Mouse (Mus musculus) embryonic facial prominence, embryonic 14.5 days (tissue): Measurements from ENCODE around the gene Platr17. TPM values are rescaled to one million over a fixed set of nuclear protein-coding genes. Genes with fewer than 3 reads are reported as not detected.

Source experiments
- ATAC-seq: fragments of 200-750 bp; cut with Nextera tagmentation; 2 replicates; pipeline ENCODE4 v1.8.0; 2017; ENCODE audit warnings: low read depth, moderate number of reproducible peaks, moderate TSS enrichment
- DNase-seq: peaks from one replicate; pipeline ENCODE4 v3.0.0-alpha.2; 2015; ENCODE audit warnings: low spot score
- H3K27ac ChIP-seq: fragments of 300-500 bp; sonication (generic); replicated peaks from 2 replicates; pipeline ENCODE4 v1.5.1; 2014; ENCODE audit warnings: low read depth, mild to moderate bottlenecking, low read length, moderate library complexity
- H3K27me3 ChIP-seq: fragments of 300-500 bp; sonication (generic); replicated peaks from 2 replicates; pipeline ENCODE4 v1.6.1; 2014; ENCODE audit warnings: low read length; ENCODE audit not compliant: control insufficient read depth, insufficient read depth
- H3K36me3 ChIP-seq: fragments of 300-500 bp; sonication (generic); 2 replicates; pipeline ENCODE4 v1.6.1; 2014; ENCODE audit warnings: low read length, mixed read lengths; ENCODE audit not compliant: control insufficient read depth, insufficient read depth
- H3K4me1 ChIP-seq: fragments of 300-500 bp; sonication (generic); 2 replicates; pipeline ENCODE4 v1.6.1; 2014; ENCODE audit warnings: antibody characterized with exemption, low read length; ENCODE audit not compliant: control insufficient read depth, insufficient read depth
- H3K4me2 ChIP-seq: fragments of 300-500 bp; sonication (generic); 2 replicates; pipeline ENCODE4 v1.6.1; 2014; ENCODE audit warnings: low read depth, mild to moderate bottlenecking, low read length, moderate library complexity, mixed read lengths
- H3K4me3 ChIP-seq: fragments of 300-500 bp; sonication (generic); 2 replicates; pipeline ENCODE4 v1.5.1; 2014; ENCODE audit warnings: low read depth, mild to moderate bottlenecking, low read length
- H3K9ac ChIP-seq: fragments of 300-500 bp; sonication (generic); 2 replicates; pipeline ENCODE4 v1.6.1; 2014; ENCODE audit warnings: low read depth, mild to moderate bottlenecking, low read length, moderate library complexity, mixed read lengths
- H3K9me3 ChIP-seq: fragments of 300-500 bp; sonication (generic); 2 replicates; pipeline ENCODE4 v1.6.1; 2016; ENCODE audit warnings: low read length; ENCODE audit not compliant: control insufficient read depth
- WGBS: fragments of 180-500 bp; shearing (Covaris S2); extraction: QIAGEN DNeasy Blood & Tissue Kit; methylation state at CpG from one replicate; pipeline ENCODE4 v1.1.7; 2014; 5-methylcytosine and 5-hydroxymethylcytosine counted together
- polyA plus RNA-seq: library from polyadenylated mRNA; unstranded; fragments of >200 nt; fragmentation: Nextera tagmentation; extraction: Ambion mirVana; gene quantifications from 2 replicates; pipeline ENCODE4 v1.2.1, GENCODE M21; 2014

Gene Platr17
- polyA plus RNA-seq, 1 experiment from 2014 or later: not detected

GRCm38 (mm10) chr17:33909077-33909868 is 4.3 kb downstream of the Platr17 start, which contains the start of gene Daxx:
Gene Daxx, plus strand, starts transcription at chr17:33909414.
- H3K27me3 ChIP-seq: no peaks in the 10 kb centered on the region
- H3K4me3 ChIP-seq: peak within 1 kb of the TSS; percentile 95
- H3K9me3 ChIP-seq: no peaks in the 10 kb centered on the region
- ATAC-seq (peak; percentile 97), DNase-seq (peak; percentile 99)
- peak within 1 kb of the TSS; percentile 92 for H3K27ac ChIP-seq
- H3K9ac ChIP-seq: peak within 1 kb of the TSS; percentile 93
- peaks cover 33% of the 10 kb centered on the region for H3K36me3 ChIP-seq
- peak within 1 kb of the TSS; percentile 97 for H3K4me2 ChIP-seq
- under 1% methylated on average over 46 of the region's 68 CpGs for WGBS
- peaks cover 11% of the 10 kb centered on the region for H3K4me1 ChIP-seq

GRCm38 (mm10) chr17:33909869-33910250 is 4.9 kb downstream of the Platr17 start:
- WGBS: under 1% methylated on average over 14 of the region's 14 CpGs
- peak overlapping the region; percentile 95 for H3K4me3 ChIP-seq
- no peaks in the 10 kb centered on the region for H3K27me3 ChIP-seq
- H3K27ac ChIP-seq: peak overlapping the region; percentile 92
- peaks cover 39% of the 10 kb centered on the region for H3K36me3 ChIP-seq
- peaks cover 13% of the 10 kb centered on the region for H3K4me1 ChIP-seq
- peak overlapping the region; percentile 97 for H3K4me2 ChIP-seq
- DNase-seq: peak; percentile 60
- ATAC-seq: peak; percentile 0; the same call in 1 of the 2 replicates
- no peaks in the 10 kb centered on the region for H3K9me3 ChIP-seq
- H3K9ac ChIP-seq: peak overlapping the region; percentile 93

- H3K27me3 ChIP-seq: no peaks in the 10 kb centered on the region
- H3K4me2 ChIP-seq: peak overlapping the region; percentile 97
- H3K27ac ChIP-seq: peak overlapping the region; percentile 92
- H3K4me1 ChIP-seq: peaks cover 17% of the 10 kb centered on the region
- peaks cover 42% of the 10 kb centered on the region for H3K36me3 ChIP-seq
- H3K9ac ChIP-seq: peak overlapping the region; percentile 93
- no peaks in the 10 kb centered on the region for H3K9me3 ChIP-seq
- DNase-seq (no peak), ATAC-seq (no peak)
- H3K4me3 ChIP-seq: peak overlapping the region; percentile 95
- WGBS: 42% methylated on average over 11 of the region's 11 CpGs
These were observed 5.6 kb downstream of the Platr17 start for GRCm38 (mm10) chr17:33910346-33911051.

GRCm38 (mm10) chr17:33911052-33911812 is 6.3 kb downstream of the Platr17 start:
- Histone ChIP-seq H3K27me3 (no peaks in the 10 kb centered on the region), H3K9me3 (no peaks in the 10 kb centered on the region), H3K36me3 (peaks cover 42% of the 10 kb centered on the region), H3K4me3 (no peak overlapping the region), H3K4me1 (peaks cover 17% of the 10 kb centered on the region), H3K9ac (no peak overlapping the region), H3K4me2 (no peak overlapping the region), H3K27ac (no peak overlapping the region)
- WGBS: 91% methylated on average over 31 of the region's 31 CpGs
- ATAC-seq: no peak
- no peak for DNase-seq

- H3K27me3 ChIP-seq: no peaks in the 10 kb centered on the region
- no peak for ATAC-seq
- no peak overlapping the region for H3K27ac ChIP-seq
- H3K36me3 ChIP-seq: peaks cover 42% of the 10 kb centered on the region
- WGBS: 90% methylated on average over 28 of the region's 28 CpGs
- no peak overlapping the region for H3K9ac ChIP-seq
- DNase-seq: no peak
- H3K9me3 ChIP-seq: no peaks in the 10 kb centered on the region
- no peak overlapping the region for H3K4me2 ChIP-seq
- no peak overlapping the region for H3K4me3 ChIP-seq
- H3K4me1 ChIP-seq: peaks cover 20% of the 10 kb centered on the region
These were observed 7.0 kb downstream of the Platr17 start for GRCm38 (mm10) chr17:33911813-33912414.

GRCm38 (mm10) chr17:33913264-33913663 is 8.3 kb downstream of the Platr17 start:
- Histone ChIP-seq H3K9ac (no peak overlapping the region), H3K4me1 (peaks cover 16% of the 10 kb centered on the region), H3K27ac (no peak overlapping the region), H3K4me3 (no peak overlapping the region), H3K4me2 (no peak overlapping the region), H3K27me3 (no peaks in the 10 kb centered on the region), H3K36me3 (peaks cover 52% of the 10 kb centered on the region), H3K9me3 (no peaks in the 10 kb centered on the region)
- WGBS: 90% methylated on average over 10 of the region's 10 CpGs
- no peak for ATAC-seq
- no peak for DNase-seq

GRCm38 (mm10) chr17:33913905-33914304 is 9.0 kb downstream of the Platr17 start:
- H3K4me3 ChIP-seq: no peak overlapping the region
- DNase-seq: no peak
- H3K27ac ChIP-seq: no peak overlapping the region
- no peak for ATAC-seq
- H3K4me2 ChIP-seq: no peak overlapping the region
- no peaks in the 10 kb centered on the region for H3K27me3 ChIP-seq
- 95% methylated on average over 8 of the region's 8 CpGs for WGBS
- H3K9ac ChIP-seq: no peak overlapping the region
- peaks cover 15% of the 10 kb centered on the region for H3K4me1 ChIP-seq
- H3K36me3 ChIP-seq: peaks cover 52% of the 10 kb centered on the region
- H3K9me3 ChIP-seq: no peaks in the 10 kb centered on the region

DNA sequence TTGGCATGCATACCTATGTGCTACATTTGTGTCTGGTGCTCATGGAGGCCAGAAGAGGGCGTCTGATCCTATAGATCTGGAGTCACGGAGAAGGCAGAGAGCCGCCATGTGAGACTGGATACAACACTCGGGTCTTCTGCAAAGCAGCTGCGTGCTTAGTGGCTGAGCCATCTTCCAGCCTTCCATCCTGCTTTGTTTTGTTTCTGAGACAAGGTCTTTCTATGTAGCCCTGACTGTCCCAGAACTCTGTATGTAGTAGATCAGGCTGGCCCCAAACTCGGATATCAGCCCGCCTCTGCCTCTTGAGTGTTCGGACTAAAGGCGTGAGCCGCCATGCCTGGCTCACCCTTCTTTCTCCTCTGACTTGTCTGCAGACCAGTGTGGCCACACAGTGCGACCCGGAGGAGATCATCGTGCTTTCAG is 10.0 kb downstream of the Platr17 start:
- no peak for DNase-seq
- Histone ChIP-seq H3K4me1 (peaks cover 15% of the 10 kb centered on the region), H3K9me3 (no peaks in the 10 kb centered on the region), H3K4me3 (peak overlapping the region; percentile 51), H3K27ac (no peak overlapping the region), H3K27me3 (no peaks in the 10 kb centered on the region), H3K4me2 (peak overlapping the region; percentile 70; the same call in 1 of the 2 replicates), H3K36me3 (peaks cover 52% of the 10 kb centered on the region), H3K9ac (no peak overlapping the region)
- WGBS: 73% methylated on average over 13 of the region's 13 CpGs
- no peak for ATAC-seq
